Mouse (Mus musculus): ENCODE results near the gene Miox.

Miox gene

GRCm38 (mm10) chr15:89334271-89334670, at the start of gene Miox:
Gene Miox, plus strand, starts transcription at chr15:89334398.
- no peak for DNase-seq

GRCm38 (mm10) chr15:89285004-89285403, 49.2 kb upstream of the Miox start:
- DNase-seq, result no peak

- no peak for DNase-seq
Measured at GRCm38 (mm10) chr15:89285478-89285877, 48.7 kb upstream of the Miox start.

- no peak for DNase-seq
Measured at GRCm38 (mm10) chr15:89286114-89286513, 48.1 kb upstream of the Miox start.

- no peak for DNase-seq
Measured at GRCm38 (mm10) chr15:89286582-89286981, 47.6 kb upstream of the Miox start.

DNA sequence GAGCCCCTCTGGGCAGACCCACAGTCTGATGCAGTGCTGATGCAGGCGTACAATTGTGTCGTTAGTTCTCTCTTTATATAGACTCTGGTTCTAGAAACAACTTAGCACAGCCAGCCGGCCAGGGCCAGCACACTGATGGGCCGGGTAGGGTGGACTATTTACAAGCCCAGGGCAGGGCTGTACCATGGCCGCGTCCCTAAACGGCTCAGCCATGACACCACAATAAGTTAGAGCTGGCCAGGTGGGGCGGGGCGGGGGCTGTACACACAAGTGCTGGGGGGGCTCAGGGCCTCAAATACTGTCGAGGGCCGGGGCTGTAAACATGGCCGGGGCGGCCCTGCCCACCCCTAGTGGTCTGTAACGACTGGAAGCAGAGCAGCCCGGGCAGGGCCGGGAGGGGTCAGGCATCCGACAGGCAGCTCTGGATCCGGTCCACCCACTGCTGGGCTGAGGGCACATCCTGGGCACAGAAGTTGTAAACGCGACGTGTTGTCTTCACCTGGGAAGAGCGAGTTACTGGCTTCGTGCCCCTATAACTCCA, 45.9 kb upstream of the Miox start:
- no peak for DNase-seq

DNA sequence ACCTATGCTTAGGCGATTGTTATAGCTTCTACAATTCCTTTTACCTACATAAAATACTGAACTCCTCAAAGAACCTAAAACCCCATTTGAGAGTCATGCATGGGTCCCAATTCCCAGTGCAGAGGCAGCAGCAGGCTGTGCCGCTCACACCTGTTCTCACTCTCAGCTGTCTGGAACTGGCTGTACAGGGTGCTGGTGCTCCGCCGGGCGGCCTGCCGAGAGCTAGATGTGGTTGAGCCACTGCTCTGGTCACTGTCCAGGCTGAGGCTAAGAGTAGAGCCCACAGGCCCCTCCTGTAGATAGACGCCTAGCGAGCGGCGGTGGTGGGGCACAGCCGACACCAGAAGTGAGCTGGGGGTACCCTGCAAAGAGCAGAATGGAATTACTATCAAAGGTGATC, 44.7 kb upstream of the Miox start:
- no peak for DNase-seq

GRCm38 (mm10) chr15:89291521-89291920, 42.7 kb upstream of the Miox start:
- DNase-seq, result no peak

- DNase-seq, result no peak
Measured at GRCm38 (mm10) chr15:89292795-89293194, 41.4 kb upstream of the Miox start.

DNA sequence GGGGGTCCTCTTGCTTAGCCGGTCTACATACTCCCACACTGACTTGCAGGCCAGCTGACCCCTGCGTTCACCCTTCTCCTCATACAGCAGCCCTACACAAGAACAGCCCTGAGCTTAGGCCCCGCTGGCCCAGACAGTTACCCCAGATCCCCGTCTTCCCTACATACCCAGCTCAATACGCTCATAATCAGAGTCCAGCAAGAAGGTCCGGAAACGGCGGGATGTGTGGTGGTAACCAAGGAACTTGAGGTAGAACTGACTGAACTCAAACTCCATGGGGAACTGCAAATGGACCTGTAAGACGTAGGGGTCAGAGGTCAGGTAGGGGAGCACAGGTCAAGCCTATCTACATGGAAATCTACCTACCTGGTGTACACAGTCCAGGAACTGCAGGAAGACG, 40.4 kb upstream of the Miox start:
- DNase-seq, result no peak

GRCm38 (mm10) chr15:89295580-89296165, 38.5 kb upstream of the Miox start:
- DNase-seq, result no peak

- no peak for DNase-seq
Measured at GRCm38 (mm10) chr15:89296465-89296864, 37.7 kb upstream of the Miox start.

DNA sequence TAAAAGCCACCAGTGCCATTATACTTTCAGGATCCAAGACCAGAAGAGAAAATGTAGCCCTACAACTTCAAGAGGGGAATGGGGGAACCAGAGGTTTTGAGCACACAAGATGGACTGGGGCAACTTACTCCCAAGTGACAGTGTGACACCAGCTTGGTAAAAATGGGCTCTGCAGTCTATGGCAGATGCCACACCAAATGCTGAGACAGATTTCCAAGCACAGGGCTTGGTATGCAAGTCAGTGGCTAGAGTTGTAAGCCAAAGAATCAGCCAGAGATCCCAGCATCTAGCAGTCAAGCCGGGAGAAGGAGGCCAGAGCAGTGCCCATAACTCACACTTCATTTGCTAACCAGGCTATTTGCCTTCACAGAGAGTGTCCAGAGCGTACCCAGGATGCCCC, 36.5 kb upstream of the Miox start:
- no peak for DNase-seq

- DNase-seq, result no peak
Measured at GRCm38 (mm10) chr15:89300180-89300579, 34.0 kb upstream of the Miox start.

DNA sequence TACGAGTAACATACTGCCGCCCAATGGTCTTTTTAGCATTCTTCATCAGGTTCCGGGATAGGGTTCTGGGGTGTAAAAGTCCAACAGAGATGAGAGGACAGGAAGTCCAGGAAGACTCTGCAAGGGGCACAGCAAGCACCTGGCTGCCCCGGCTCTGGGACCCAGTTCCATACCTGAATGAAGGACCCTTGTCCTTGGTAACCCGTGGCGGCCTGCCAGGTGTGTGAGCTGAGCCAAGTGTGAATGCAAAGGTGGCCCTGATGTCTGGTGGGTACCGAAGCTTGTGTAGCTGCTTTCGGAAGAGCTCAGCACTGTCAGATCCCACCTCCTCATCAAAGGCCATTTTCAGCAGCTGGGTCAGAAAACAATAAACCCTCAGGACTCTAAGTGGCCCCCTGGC, 33.6 kb upstream of the Miox start:
- DNase-seq, result no peak

GRCm38 (mm10) chr15:89305966-89306365, 28.2 kb upstream of the Miox start:
- DNase-seq, result no peak

- DNase-seq, result no peak
Measured at GRCm38 (mm10) chr15:89307461-89307860, 26.7 kb upstream of the Miox start.

GRCm38 (mm10) chr15:89308406-89309139, 25.6 kb upstream of the Miox start:
- DNase-seq, result no peak

DNA sequence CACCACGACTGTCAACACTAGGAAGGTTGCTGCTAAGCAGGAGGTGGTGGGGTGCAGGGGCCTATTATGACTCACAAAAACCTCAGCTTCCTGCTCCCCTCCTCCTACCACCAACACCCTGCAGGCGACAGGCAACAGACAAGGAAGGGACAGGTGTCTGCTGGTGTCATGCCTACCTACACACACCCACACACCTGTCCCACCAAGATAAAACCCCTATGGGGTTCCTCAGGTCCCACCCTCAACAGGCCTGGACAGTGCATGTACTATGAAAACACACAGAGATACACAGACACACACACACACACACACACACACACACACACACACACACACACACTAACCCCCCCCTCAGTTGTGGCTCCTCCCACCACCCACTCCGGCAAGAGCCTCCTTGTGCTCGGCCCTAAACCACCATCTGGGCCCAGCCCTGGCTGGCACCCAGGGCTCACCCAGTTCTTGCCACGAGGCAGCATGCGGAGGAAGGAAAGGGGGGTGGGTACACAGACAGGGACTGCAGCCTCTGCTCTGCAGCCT, 24.2 kb upstream of the Miox start:
- peak; percentile 48 for DNase-seq

- DNase-seq, result no peak
Measured at GRCm38 (mm10) chr15:89313359-89313758, 20.8 kb upstream of the Miox start.

DNA sequence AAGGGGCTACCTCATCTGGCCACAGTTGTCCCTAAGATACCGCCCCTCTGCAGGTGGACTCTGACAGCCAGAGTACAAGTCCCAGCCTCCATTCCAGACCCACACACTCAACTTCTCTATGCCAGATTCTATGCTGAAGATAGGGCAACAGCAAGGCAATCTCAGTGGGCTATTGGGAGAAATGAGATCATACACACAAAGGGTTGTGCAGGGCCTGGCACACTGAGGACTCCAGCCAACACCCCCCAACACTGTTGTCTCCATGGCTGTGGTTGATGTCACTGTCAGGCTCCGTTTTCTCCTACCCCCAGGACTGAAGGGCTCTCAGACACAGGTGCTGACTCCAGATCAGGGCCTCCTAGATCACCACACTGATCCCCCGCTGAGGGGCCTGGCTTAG, 20.1 kb upstream of the Miox start:
- DNase-seq, result no peak

GRCm38 (mm10) chr15:89314511-89315189, 19.5 kb upstream of the Miox start:
- no peak for DNase-seq

DNA sequence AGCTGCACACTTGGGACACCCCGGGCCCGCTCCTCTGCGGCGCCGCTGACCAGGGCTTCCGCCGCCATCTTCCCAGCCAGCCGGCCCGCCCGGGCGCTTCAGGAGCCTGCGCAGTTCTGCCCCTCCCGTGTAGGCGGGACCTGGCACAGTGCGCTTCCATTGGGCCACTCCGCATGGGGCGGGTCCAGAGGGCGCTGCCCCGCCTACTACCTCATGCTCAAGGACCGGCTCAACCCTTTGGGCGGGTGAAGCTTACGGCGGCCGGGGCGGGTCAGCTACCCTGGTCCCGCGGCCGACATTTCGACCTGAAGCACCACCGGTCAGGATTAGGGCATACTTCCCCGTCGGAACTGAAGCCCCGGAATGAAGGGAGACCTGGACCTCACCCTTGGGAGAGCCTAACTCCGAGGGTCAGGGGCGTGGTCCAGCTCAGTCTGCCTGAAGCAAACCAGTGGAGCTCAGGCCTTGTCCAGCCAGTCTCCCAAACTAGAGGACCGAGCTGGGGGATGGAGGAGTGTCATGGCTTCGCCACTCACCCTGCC, 18.9 kb upstream of the Miox start, which contains the start of gene Sbf1:
Sbf1 (minus strand) TSS at position 122 of the 542 bp plus-strand sequence.
- DNase-seq, result peak; percentile 97

All from right cerebral cortex, postnatal 14 days (tissue).